Mouse (Mus musculus): ENCODE measurements around the gene Spata18. TPM values are rescaled to one million over a fixed set of nuclear protein-coding genes. Genes with fewer than 3 reads are reported as not detected.

The Spata18 gene
- polyA plus RNA-seq, 1 experiment: 1.7 TPM

DNA sequence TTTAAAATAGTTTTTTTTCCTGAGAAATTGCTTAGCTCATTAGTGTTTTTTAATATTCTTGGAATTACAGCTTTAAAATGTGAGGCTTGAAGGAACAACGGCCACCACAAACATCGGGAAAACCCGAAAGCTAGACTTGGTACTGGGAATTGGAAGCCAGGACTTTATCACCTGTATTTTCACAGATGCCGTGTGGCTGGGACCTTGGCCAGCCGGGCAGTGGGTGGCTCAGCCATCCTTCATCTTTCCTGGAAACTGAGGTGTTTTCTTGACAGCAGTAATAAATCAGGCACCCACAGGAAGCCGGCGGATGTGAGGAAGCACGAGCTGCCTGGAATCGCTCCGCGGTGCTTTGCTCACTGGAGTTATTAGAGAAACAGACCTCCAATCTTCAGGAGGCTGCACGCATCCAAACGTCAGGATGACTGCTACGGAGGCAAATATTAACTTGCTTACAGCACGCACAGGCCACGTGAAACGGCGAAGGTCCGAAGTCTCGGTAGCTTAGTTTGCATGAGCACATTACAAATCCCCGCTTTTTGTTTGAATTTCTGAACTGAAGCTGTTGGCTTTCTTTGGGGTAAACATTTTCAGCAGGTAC, 70.6 kb downstream of the Spata18 start:
- no peak for DNase-seq (ENCODE audit: low read depth)
- TF ChIP-seq CTCF (IDR thresholded peaks at IDR 0.05; ENCODE audit: borderline replicate concordance, extremely low read depth, insufficient read depth, insufficient read length) (no peak), POLR2A (IDR thresholded peaks at IDR 0.05; ENCODE audit: borderline replicate concordance, extremely low read depth, insufficient read depth, insufficient read length, poor library complexity, severe bottlenecking) (no peak)

DNA sequence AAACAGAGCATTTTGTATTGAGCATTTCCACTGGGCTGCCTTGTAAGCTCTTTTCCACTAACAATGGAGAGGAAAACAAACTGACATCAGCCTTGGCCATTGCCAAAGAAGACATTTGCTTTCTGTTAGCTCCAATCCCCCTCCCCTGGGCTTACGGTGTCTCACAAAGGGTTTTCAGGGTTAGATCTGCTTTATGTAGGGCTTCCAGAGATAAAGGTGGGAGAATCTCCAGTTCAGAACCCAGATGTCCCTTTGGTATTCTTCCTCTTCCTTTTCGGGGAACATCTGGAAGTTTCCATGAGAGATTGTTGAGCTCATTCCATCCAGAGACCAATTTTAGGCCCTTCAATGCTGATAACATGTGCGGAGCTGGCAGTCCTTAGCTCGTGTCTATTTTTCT, 74.8 kb downstream of the Spata18 start:
- TF ChIP-seq CTCF (IDR thresholded peaks at IDR 0.05; ENCODE audit: borderline replicate concordance, extremely low read depth, insufficient read depth, insufficient read length) (no peak), POLR2A (IDR thresholded peaks at IDR 0.05; ENCODE audit: borderline replicate concordance, extremely low read depth, insufficient read depth, insufficient read length, poor library complexity, severe bottlenecking) (no peak)
- DNase-seq (ENCODE audit: low read depth): peak; percentile 20

DNA sequence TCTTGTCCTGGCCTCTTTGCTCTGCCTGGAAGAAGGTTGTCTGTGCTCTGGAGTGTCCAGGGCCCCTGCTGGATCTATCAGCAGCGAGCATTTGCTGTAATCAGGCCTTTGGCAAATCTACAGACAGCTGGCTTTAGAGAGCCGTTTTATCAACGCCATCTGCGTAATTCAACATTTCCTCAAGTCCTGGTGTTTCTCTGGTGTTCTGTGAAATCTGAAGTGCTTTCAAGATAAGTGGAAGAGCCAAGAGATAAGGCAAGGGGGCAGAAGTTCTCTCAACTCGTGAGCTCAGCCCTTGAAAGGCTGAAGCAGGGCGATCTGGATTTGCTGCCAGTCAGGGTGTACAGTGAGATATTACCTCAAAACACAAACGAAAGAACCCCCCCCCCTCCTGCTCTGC, 77.5 kb downstream of the Spata18 start:
- DNase-seq (ENCODE audit: low read depth): no peak
- TF ChIP-seq CTCF (IDR thresholded peaks at IDR 0.05; ENCODE audit: borderline replicate concordance, extremely low read depth, insufficient read depth, insufficient read length) (no peak), POLR2A (IDR thresholded peaks at IDR 0.05; ENCODE audit: borderline replicate concordance, extremely low read depth, insufficient read depth, insufficient read length, poor library complexity, severe bottlenecking) (no peak)

Other genes starting within 250 kb of the Spata18 start
- 0.08 and 0.25 TPM in 2 replicates for gene Cwh43, start 245.3 kb upstream of the Spata18 start, polyA plus RNA-seq (2012; rRNA removed)
- gene Dcun1d4, start 170.4 kb upstream of the Spata18 start, polyA plus RNA-seq (2012; rRNA removed): 33.5 and 43.7 TPM in 2 replicates
- 0.04 and 0.05 TPM in 2 replicates for gene Lrrc66, start 18.9 kb upstream of the Spata18 start, polyA plus RNA-seq (2012; rRNA removed)
- 18.3 and 20.6 TPM in 2 replicates for gene Sgcb, start 3.6 kb upstream of the Spata18 start, polyA plus RNA-seq (2012; rRNA removed)